Mouse (Mus musculus) kidney, embryonic 14.5 days (tissue): ENCODE results near the gene Gcsh. TPM values are rescaled to one million over a fixed set of nuclear protein-coding genes. Genes with fewer than 3 reads are reported as not detected.
A peak's percentile ranks its signal among the peaks of the same experiment; 100 is the strongest.

Source experiments
- ATAC-seq: fragments of 200-750 bp; cut with Nextera tagmentation; 2 replicates; pipeline ENCODE4 v1.8.0; 2017; ENCODE audit warnings: moderate number of reproducible peaks, mild to moderate bottlenecking, moderate TSS enrichment, moderate library complexity; ENCODE audit not compliant: low FRiP score, low TSS enrichment
- H3K27ac ChIP-seq: fragments of 300-500 bp; sonication (generic); 2 replicates; pipeline ENCODE4 v1.5.1; 2014; ENCODE audit warnings: low read depth, mild to moderate bottlenecking, low read length, moderate library complexity, mixed read lengths
- H3K27me3 ChIP-seq: fragments of 300-500 bp; sonication (generic); 2 replicates; pipeline ENCODE4 v1.6.1; 2014; ENCODE audit warnings: mild to moderate bottlenecking, low read length; ENCODE audit not compliant: control insufficient read depth, insufficient read depth
- H3K36me3 ChIP-seq: fragments of 300-500 bp; sonication (generic); 2 replicates; pipeline ENCODE4 v1.6.1; 2014; ENCODE audit warnings: low read length, mixed read lengths; ENCODE audit not compliant: control insufficient read depth, insufficient read depth
- H3K4me1 ChIP-seq: fragments of 300-500 bp; sonication (generic); 2 replicates; pipeline ENCODE4 v1.6.1; 2014; ENCODE audit warnings: low read length, mixed read lengths; ENCODE audit not compliant: control insufficient read depth, insufficient read depth
- H3K4me2 ChIP-seq: fragments of 300-500 bp; sonication (generic); replicated peaks from 2 replicates; pipeline ENCODE4 v1.6.1; 2014; ENCODE audit warnings: low read depth, mild to moderate bottlenecking, low read length
- H3K4me3 ChIP-seq: fragments of 300-500 bp; sonication (generic); 2 replicates; pipeline ENCODE4 v1.5.1; 2014; ENCODE audit warnings: mild to moderate bottlenecking, low read length
- H3K9ac ChIP-seq: fragments of 300-500 bp; sonication (generic); 2 replicates; pipeline ENCODE4 v1.6.1; 2014; ENCODE audit warnings: low read depth, mild to moderate bottlenecking, low read length, moderate library complexity
- H3K9me3 ChIP-seq: fragments of 300-500 bp; sonication (generic); 2 replicates; pipeline ENCODE4 v1.6.1; 2016; ENCODE audit warnings: low read length; ENCODE audit not compliant: control insufficient read depth
- WGBS: fragments of 180-500 bp; shearing (Covaris S2); extraction: QIAGEN DNeasy Blood & Tissue Kit; methylation state at CpG from one replicate; pipeline ENCODE4 v1.1.7; 2014; 5-methylcytosine and 5-hydroxymethylcytosine counted together
- polyA plus RNA-seq: library from polyadenylated mRNA; unstranded; fragments of >200 nt; fragmentation: Nextera tagmentation; extraction: Ambion mirVana; gene quantifications from 2 replicates; pipeline ENCODE4 v1.2.1, GENCODE M21; 2014

Gene Gcsh
- polyA plus RNA-seq, 1 experiment from 2014 or later: 198 TPM

GRCm38 (mm10) chr8:117022297-117022993 lies 29.1 kb upstream of the Gcsh start:
- H3K36me3 ChIP-seq: no peaks in the 10 kb centered on the region
- ATAC-seq: no peak; the same call in 1 of the 2 replicates

GRCm38 (mm10) chr8:117019323-117020275 lies 26.3 kb upstream of the Gcsh start:
- ATAC-seq: no peak
- Histone ChIP-seq H3K27ac (no peak overlapping the region), H3K4me3 (no peak overlapping the region), H3K9ac (no peak overlapping the region), H3K36me3 (no peaks in the 10 kb centered on the region), H3K9me3 (no peaks in the 10 kb centered on the region), H3K4me2 (no peak overlapping the region), H3K4me1 (no peaks in the 10 kb centered on the region), H3K27me3 (no peaks in the 10 kb centered on the region; the same call in 1 of the 2 replicates)
- WGBS: 83% methylated on average over 18 of the region's 18 CpGs

More at GRCm38 (mm10) chr8:117022297-117022993, 29.1 kb upstream of the Gcsh start:
- Histone ChIP-seq H3K27ac (no peak overlapping the region), H3K4me1 (no peaks in the 10 kb centered on the region), H3K4me2 (no peak overlapping the region), H3K27me3 (no peaks in the 10 kb centered on the region; the same call in 1 of the 2 replicates), H3K9me3 (no peaks in the 10 kb centered on the region), H3K9ac (no peak overlapping the region), H3K4me3 (no peak overlapping the region)
- WGBS: 73% methylated on average over 1 of the region's 1 CpGs

DNA sequence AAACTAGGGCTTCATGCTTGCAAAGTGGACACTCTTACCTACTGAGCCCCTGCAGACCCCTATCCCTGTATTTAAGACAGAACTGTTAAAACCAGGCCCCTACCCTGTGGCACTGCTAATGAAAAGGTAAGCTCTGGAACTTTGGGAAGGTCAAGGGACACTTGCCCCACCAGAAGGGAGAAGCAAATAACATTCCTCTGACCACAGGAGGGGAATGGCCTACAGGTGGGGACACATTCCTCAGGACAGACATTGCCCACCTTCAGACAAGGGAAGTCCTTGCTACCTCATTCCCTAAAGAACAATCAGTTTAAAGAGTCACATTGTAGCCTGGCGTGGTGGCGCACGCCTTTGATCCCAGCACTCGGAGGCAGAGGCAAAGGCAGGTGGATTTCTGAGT lies 24.6 kb upstream of the Gcsh start:
- Histone ChIP-seq H3K4me3 (no peak overlapping the region), H3K9ac (no peak overlapping the region), H3K27ac (no peak overlapping the region), H3K36me3 (no peaks in the 10 kb centered on the region), H3K4me2 (no peak overlapping the region), H3K4me1 (no peaks in the 10 kb centered on the region), H3K27me3 (no peaks in the 10 kb centered on the region; the same call in 1 of the 2 replicates), H3K9me3 (no peaks in the 10 kb centered on the region)
- ATAC-seq: no peak
- 93% methylated on average over 4 of the region's 4 CpGs for WGBS

DNA sequence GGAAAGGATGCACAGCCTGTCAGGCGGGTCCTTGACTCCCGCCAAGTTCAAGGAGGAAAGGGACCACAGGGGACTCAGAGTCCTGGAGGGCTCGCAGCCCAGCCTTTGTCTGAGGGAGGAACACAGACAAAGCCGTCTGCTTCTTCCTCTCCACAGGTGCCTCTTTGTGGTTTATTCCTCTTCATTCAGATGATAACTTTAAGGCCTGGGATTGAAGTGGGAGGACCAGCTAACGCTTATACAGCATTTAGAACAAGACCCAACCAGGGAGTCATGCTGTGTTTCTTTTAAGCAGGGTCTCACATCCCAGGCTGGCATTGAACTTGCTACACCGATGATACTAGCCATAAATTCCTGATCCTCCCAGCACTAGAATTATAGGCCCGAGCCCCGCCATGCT lies 23.7 kb upstream of the Gcsh start:
- H3K4me2 ChIP-seq: no peak overlapping the region
- no peaks in the 10 kb centered on the region for H3K36me3 ChIP-seq
- ATAC-seq: no peak
- H3K4me1 ChIP-seq: no peaks in the 10 kb centered on the region
- 50% methylated on average over 8 of the region's 8 CpGs for WGBS
- H3K9ac ChIP-seq: no peak overlapping the region
- no peak overlapping the region for H3K4me3 ChIP-seq
- H3K9me3 ChIP-seq: no peaks in the 10 kb centered on the region
- no peak overlapping the region for H3K27ac ChIP-seq
- H3K27me3 ChIP-seq: no peaks in the 10 kb centered on the region; the same call in 1 of the 2 replicates

DNA sequence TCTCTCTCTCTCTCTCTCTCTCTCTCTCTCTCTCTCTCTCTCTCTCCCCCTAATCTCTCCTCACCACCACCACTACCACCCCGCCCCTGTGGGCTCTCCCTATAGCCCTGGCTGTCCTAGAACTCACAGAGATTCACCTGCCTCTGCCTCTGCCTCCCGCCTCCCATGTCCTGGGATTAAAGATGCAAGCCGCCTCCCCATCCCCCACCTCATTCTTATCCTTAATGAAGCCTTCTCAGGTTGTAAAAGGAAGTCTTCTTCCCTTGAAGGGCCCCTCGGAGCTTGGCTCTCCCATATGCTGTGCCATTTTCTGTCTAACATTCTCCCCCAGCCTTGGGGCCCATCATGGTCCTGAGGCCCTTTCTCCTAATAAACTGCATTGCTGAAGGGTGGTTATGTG lies 22.3 kb upstream of the Gcsh start:
- no peaks in the 10 kb centered on the region for H3K36me3 ChIP-seq
- no peak overlapping the region for H3K9ac ChIP-seq
- H3K27ac ChIP-seq: no peak overlapping the region
- H3K4me3 ChIP-seq: no peak overlapping the region
- WGBS: 68% methylated on average over 4 of the region's 4 CpGs
- no peaks in the 10 kb centered on the region for H3K9me3 ChIP-seq
- H3K4me1 ChIP-seq: no peaks in the 10 kb centered on the region
- no peak overlapping the region for H3K4me2 ChIP-seq
- H3K27me3 ChIP-seq: no peaks in the 10 kb centered on the region; the same call in 1 of the 2 replicates
- no peak for ATAC-seq

- WGBS: 80% methylated on average over 9 of the region's 9 CpGs
These were observed 18.0 kb upstream of the Gcsh start for GRCm38 (mm10) chr8:117011366-117011765.

GRCm38 (mm10) chr8:116994016-116994716 lies 829 bp upstream of the Gcsh start:
- peak overlapping the region; percentile 13; the same call in 1 of the 2 replicates for H3K9ac ChIP-seq
- ATAC-seq: no peak
- H3K4me3 ChIP-seq: peak overlapping the region; percentile 74; the same call in 1 of the 2 replicates
- no peaks in the 10 kb centered on the region for H3K27me3 ChIP-seq
- WGBS: 59% methylated on average over 11 of the region's 11 CpGs
- no peaks in the 10 kb centered on the region for H3K9me3 ChIP-seq
- no peaks in the 10 kb centered on the region for H3K36me3 ChIP-seq
- peak overlapping the region; percentile 94 for H3K4me2 ChIP-seq
- H3K27ac ChIP-seq: no peak overlapping the region
- H3K4me1 ChIP-seq: peaks cover 5% of the 10 kb centered on the region; the same call in 1 of the 2 replicates

More at GRCm38 (mm10) chr8:117011366-117011765, 18.0 kb upstream of the Gcsh start:
- Histone ChIP-seq H3K27ac (no peak overlapping the region), H3K36me3 (no peaks in the 10 kb centered on the region), H3K9me3 (no peaks in the 10 kb centered on the region; the same call in 1 of the 2 replicates), H3K9ac (no peak overlapping the region), H3K4me2 (no peak overlapping the region), H3K27me3 (no peaks in the 10 kb centered on the region), H3K4me3 (no peak overlapping the region), H3K4me1 (no peaks in the 10 kb centered on the region)
- ATAC-seq: no peak

DNA sequence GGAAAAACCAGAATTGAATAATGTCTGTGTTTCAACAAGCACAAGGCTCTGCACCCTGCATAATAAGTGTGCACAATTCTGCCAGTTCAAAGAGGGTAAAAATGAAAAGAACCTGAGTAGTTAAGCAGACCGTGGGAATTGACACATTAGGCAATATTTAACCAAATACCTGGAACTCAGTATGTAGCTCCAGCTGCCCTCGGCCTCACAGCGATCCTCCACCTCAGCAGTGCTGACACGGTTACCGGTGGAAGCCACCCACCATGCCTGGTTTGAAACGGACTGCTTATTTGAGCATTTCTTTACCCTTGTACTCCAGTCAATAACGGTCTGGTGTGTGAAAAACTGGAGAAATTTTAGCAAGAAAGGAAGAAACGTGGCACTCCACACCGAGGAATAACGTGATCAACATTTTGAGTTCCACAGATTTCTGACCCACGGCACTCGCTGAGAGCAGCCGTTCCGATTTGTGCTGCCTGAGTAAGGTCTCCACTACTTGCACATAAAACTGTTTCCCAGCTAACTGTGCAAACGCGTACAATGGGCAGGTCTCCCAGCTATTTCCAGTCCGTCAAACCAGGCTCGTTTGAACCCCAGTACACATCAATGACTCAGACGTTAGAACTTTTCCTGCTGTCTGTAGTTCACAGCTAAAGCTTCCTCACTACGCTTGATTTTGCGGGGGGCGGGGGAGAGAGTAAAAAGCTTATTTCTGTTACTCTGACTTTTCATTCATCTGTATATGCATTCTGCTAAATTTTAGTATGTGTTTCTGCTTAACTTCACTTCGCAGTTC lies 963 bp downstream of the Gcsh start:
- Histone ChIP-seq H3K4me1 (peaks cover 5% of the 10 kb centered on the region; the same call in 1 of the 2 replicates), H3K36me3 (peaks cover 15% of the 10 kb centered on the region; the same call in 1 of the 2 replicates), H3K4me2 (peak overlapping the region; percentile 94), H3K4me3 (peak overlapping the region; percentile 74), H3K27ac (no peak overlapping the region), H3K9ac (peak overlapping the region; percentile 74), H3K9me3 (no peaks in the 10 kb centered on the region), H3K27me3 (no peaks in the 10 kb centered on the region)
- 10% methylated on average over 23 of the region's 23 CpGs for WGBS
- ATAC-seq: no peak
